Mouse (Mus musculus) gastrocnemius, postnatal 10 days (tissue): ENCODE measurements around the gene Tmem182. TPM values are rescaled to one million over a fixed set of nuclear protein-coding genes. Genes with fewer than 3 reads are reported as not detected.

Experiments
- DNase-seq: peaks from one replicate; pipeline ENCODE4 v3.0.0; 2021; ENCODE audit warnings: mixed read lengths
- long read RNA-seq, 2 experiments: library from polyadenylated mRNA; stranded (forward); transcript quantifications; one replicate each; pipeline ENCODE4 v2.0.0; 2021
- total RNA-seq, 2 experiments: library from RNA; stranded (reverse); gene quantifications; 2 replicates each; pipeline ENCODE4 v1.2.3; 2021

The Tmem182 gene
- 100 to 1,000 TPM; 159 to 177 TPM for total RNA-seq
- long read RNA-seq, experiment 1, transcript Tmem182-201 (5 exons, 2,716 nt): major isoform, 180 of 223 reads
- long read RNA-seq, experiment 1, partial matches to known transcripts: 1 of 223 reads
- long read RNA-seq, experiment 1, other reads (novel, unspliced or antisense): 42 of 223 reads
- long read RNA-seq, experiment 2, transcript Tmem182-201 (5 exons, 2,716 nt): major isoform, 193 of 245 reads
- long read RNA-seq, experiment 2, partial matches to known transcripts: 6 of 245 reads
- long read RNA-seq, experiment 2, other reads (novel, unspliced or antisense): 46 of 245 reads

- peak; percentile 77 for DNase-seq
Observed at GRCm38 (mm10) chr1:40805351-40805750, at the start of gene Tmem182. Gene Tmem182 (plus strand): TSS chr1:40805601.

GRCm38 (mm10) chr1:40759751-40760445, 45.5 kb upstream of the Tmem182 start:
- DNase-seq: no peak

- DNase-seq: no peak
Observed at GRCm38 (mm10) chr1:40764042-40764441, 41.4 kb upstream of the Tmem182 start.

GRCm38 (mm10) chr1:40764701-40765275, 40.6 kb upstream of the Tmem182 start:
- no peak for DNase-seq

- peak; percentile 47 for DNase-seq
Observed at GRCm38 (mm10) chr1:40765521-40765920, 39.9 kb upstream of the Tmem182 start.

- DNase-seq: no peak
Observed at GRCm38 (mm10) chr1:40767588-40767987, 37.8 kb upstream of the Tmem182 start.

- peak; percentile 60 for DNase-seq
Observed at GRCm38 (mm10) chr1:40768606-40769005, 36.8 kb upstream of the Tmem182 start.

- no peak for DNase-seq
Observed at GRCm38 (mm10) chr1:40769331-40769894, 36.0 kb upstream of the Tmem182 start.

GRCm38 (mm10) chr1:40771196-40771970, 34.0 kb upstream of the Tmem182 start:
- no peak for DNase-seq

- no peak for DNase-seq
Observed at GRCm38 (mm10) chr1:40773234-40773633, 32.2 kb upstream of the Tmem182 start.

GRCm38 (mm10) chr1:40774040-40774439, 31.4 kb upstream of the Tmem182 start:
- no peak for DNase-seq

GRCm38 (mm10) chr1:40776102-40776501, 29.3 kb upstream of the Tmem182 start:
- no peak for DNase-seq

- no peak for DNase-seq
Observed at GRCm38 (mm10) chr1:40776763-40777162, 28.6 kb upstream of the Tmem182 start.

- DNase-seq: no peak
Observed at GRCm38 (mm10) chr1:40783450-40783849, 22.0 kb upstream of the Tmem182 start.

GRCm38 (mm10) chr1:40784306-40784705, 21.1 kb upstream of the Tmem182 start:
- DNase-seq: no peak

- DNase-seq: no peak
Observed at GRCm38 (mm10) chr1:40785876-40786445, 19.4 kb upstream of the Tmem182 start.

- DNase-seq: no peak
Observed at GRCm38 (mm10) chr1:40788956-40789355, 16.4 kb upstream of the Tmem182 start.

- no peak for DNase-seq
Observed at GRCm38 (mm10) chr1:40789666-40790233, 15.7 kb upstream of the Tmem182 start.

GRCm38 (mm10) chr1:40790324-40791141, 14.9 kb upstream of the Tmem182 start, which contains the start of gene Mfsd9:
Gene Mfsd9 (minus strand): TSS chr1:40790687.
- DNase-seq: peak; percentile 95

- no peak for DNase-seq
Observed at GRCm38 (mm10) chr1:40795508-40795907, 9.9 kb upstream of the Tmem182 start.
